Mouse (Mus musculus): ENCODE results near the gene Slc24a1. TPM values are rescaled to one million over a fixed set of nuclear protein-coding genes. Genes with fewer than 3 reads are reported as not detected.

Gene Slc24a1
- polyA plus RNA-seq, 1 experiment: 0.01 TPM

DNA sequence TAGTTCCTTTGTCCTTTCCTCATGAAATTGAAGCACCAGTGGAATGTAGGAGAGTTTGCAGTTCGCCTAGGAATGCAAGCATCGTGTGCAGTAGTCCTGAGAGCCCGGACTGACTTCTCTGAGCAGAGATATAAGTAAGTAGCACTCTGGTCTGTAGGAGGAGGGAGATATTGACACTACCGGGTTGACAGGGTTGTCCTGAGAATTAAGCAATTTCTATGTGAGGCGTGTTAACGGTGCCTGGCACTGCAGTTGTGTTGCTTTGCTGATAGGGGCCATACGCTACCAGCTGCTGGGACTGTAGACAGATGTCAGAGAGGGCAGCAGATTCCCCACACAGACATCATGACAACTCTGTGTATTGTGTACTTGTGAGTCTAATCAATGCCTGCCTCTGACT lies 1.8 kb upstream of the Slc24a1 start:
- Histone ChIP-seq H3K79me2 (ENCODE audit: control insufficient read depth, insufficient read depth) (no peaks in the 10 kb centered on the region), H3K36me3 (ENCODE audit: control insufficient read depth, insufficient read depth) (no peaks in the 10 kb centered on the region), H3ac (ENCODE audit: control insufficient read depth, insufficient read length) (no peak overlapping the region), H3K27me3 (ENCODE audit: control insufficient read depth, insufficient read depth, insufficient read length) (peaks cover 66% of the 10 kb centered on the region), H3K4me3 (no peak overlapping the region), H3K4me2 (ENCODE audit: low read depth) (no peak overlapping the region)
- TF ChIP-seq MYOD1 (IDR thresholded peaks at IDR 0.05; ENCODE audit: control insufficient read depth in 1 of 3, insufficient read length in 2 of 3, low read depth in 2 of 3): no peak
- TF ChIP-seq TCF3 (IDR thresholded peaks at IDR 0.05; ENCODE audit: insufficient read length, low read depth): no peak
- no peak for TF ChIP-seq MAX (IDR thresholded peaks at IDR 0.05; ENCODE audit: low read depth)
- no peak for TF ChIP-seq MYOG (IDR thresholded peaks at IDR 0.05; ENCODE audit: control insufficient read depth in 1 of 3, insufficient read depth in 1 of 3, insufficient read length in 2 of 3, low read depth in 2 of 3)
- TF ChIP-seq POLR2A (IDR thresholded peaks at IDR 0.05; ENCODE audit: insufficient read length, low read depth): no peak

DNA sequence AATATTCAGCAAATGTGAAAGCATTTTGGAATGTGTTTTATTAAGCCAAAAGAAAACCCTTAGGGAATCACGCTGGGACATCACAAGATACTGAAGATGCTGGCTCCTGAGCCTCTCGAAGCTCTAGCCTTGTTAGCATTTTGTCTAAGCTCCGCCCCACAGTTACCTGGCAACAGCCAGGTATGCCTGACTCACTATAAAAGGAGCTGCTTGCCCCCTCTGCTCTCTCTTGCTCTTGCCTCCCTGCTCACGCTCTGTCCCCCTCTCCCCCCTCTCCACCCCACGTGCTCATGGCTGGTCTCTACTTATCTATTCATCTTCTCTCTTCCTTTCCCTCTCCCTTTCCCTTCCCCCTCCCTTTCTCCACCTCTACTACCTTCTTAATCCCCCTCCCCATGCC lies 648 bp upstream of the Slc24a1 start:
- Histone ChIP-seq H3K4me3 (no peak overlapping the region), H3K36me3 (ENCODE audit: control insufficient read depth, insufficient read depth) (no peaks in the 10 kb centered on the region), H3K4me2 (ENCODE audit: low read depth) (no peak overlapping the region), H3K79me2 (ENCODE audit: control insufficient read depth, insufficient read depth) (no peaks in the 10 kb centered on the region), H3K27me3 (ENCODE audit: control insufficient read depth, insufficient read depth, insufficient read length) (peaks cover 77% of the 10 kb centered on the region), H3ac (ENCODE audit: control insufficient read depth, insufficient read length) (no peak overlapping the region)
- TF ChIP-seq MYOD1 (IDR thresholded peaks at IDR 0.05; ENCODE audit: control insufficient read depth in 1 of 3, insufficient read length in 2 of 3, low read depth in 2 of 3) (no peak), POLR2A (IDR thresholded peaks at IDR 0.05; ENCODE audit: insufficient read length, low read depth) (no peak), TCF3 (IDR thresholded peaks at IDR 0.05; ENCODE audit: insufficient read length, low read depth) (no peak), TCF12 (IDR thresholded peaks at IDR 0.05; ENCODE audit: insufficient read depth, poor library complexity, severe bottlenecking) (no peak), SRF (IDR thresholded peaks at IDR 0.05; ENCODE audit: control insufficient read depth, insufficient read length, low read depth) (no peak), USF1 (IDR thresholded peaks at IDR 0.05; ENCODE audit: low read depth) (no peak), MYOG (IDR thresholded peaks at IDR 0.05; ENCODE audit: control insufficient read depth in 1 of 3, insufficient read depth in 1 of 3, insufficient read length in 2 of 3, low read depth in 2 of 3) (no peak), CEBPB (IDR thresholded peaks at IDR 0.05; ENCODE audit: insufficient read depth, poor library complexity, severe bottlenecking) (no peak), POLR2AphosphoS2 (IDR thresholded peaks at IDR 0.05; ENCODE audit: insufficient read length, low read depth) (no peak)

DNA sequence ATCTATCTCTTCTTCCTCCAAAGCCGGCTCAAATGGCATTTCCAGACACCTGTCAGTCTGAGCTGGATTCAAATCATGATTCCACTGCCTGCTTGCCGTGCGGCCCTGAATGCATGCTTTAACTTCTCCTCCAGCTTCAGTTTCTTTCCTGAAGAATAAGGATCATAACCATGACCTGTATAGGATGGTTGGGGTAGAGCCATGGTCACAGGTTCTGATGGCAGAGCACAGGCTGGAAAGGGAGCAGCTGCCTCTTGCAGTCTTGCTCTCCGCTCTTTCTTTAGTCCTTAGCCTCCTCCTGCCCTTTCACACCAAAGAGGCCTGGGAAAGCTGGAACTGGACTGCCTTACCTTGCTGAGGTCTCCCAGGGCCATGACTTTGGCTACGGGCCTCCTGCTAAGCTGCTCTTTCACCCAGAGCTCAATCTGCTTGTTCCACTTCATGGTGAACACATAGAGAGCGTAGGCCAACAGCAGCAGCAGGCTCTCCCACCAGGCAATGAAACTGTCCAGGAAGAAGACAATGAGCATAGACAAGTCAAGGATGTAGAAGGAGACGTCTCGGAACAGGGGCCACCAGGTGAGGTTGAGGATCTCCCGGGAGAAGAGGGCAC lies 3.8 kb downstream of the Slc24a1 start:
- H3K36me3 ChIP-seq (ENCODE audit: control insufficient read depth, insufficient read depth): no peaks in the 10 kb centered on the region
- H3K4me2 ChIP-seq (ENCODE audit: low read depth): no peak overlapping the region
- no peak overlapping the region for H3ac ChIP-seq (ENCODE audit: control insufficient read depth, insufficient read length)
- H3K79me2 ChIP-seq (ENCODE audit: control insufficient read depth, insufficient read depth): no peaks in the 10 kb centered on the region
- TF ChIP-seq MYOG (IDR thresholded peaks at IDR 0.05; ENCODE audit: control insufficient read depth in 1 of 3, insufficient read depth in 1 of 3, insufficient read length in 2 of 3, low read depth in 2 of 3) (no peak), USF1 (IDR thresholded peaks at IDR 0.05; ENCODE audit: low read depth) (no peak), POLR2A (IDR thresholded peaks at IDR 0.05; ENCODE audit: insufficient read length, low read depth) (no peak), REST (IDR thresholded peaks at IDR 0.05; ENCODE audit: insufficient read depth, insufficient read length) (no peak), TCF3 (IDR thresholded peaks at IDR 0.05; ENCODE audit: insufficient read length, low read depth) (no peak), E2F4 (IDR thresholded peaks at IDR 0.05; ENCODE audit: insufficient read depth) (no peak), SRF (IDR thresholded peaks at IDR 0.05; ENCODE audit: control insufficient read depth, insufficient read length, low read depth) (no peak), MAX (IDR thresholded peaks at IDR 0.05; ENCODE audit: low read depth) (no peak), POLR2AphosphoS2 (IDR thresholded peaks at IDR 0.05; ENCODE audit: insufficient read length, low read depth) (no peak), CEBPB (IDR thresholded peaks at IDR 0.05; ENCODE audit: insufficient read depth, poor library complexity, severe bottlenecking) (no peak), MYOD1 (IDR thresholded peaks at IDR 0.05; ENCODE audit: control insufficient read depth in 1 of 3, insufficient read length in 2 of 3, low read depth in 2 of 3) (no peak), TCF12 (IDR thresholded peaks at IDR 0.05; ENCODE audit: insufficient read depth, poor library complexity, severe bottlenecking) (no peak)
- peaks cover 94% of the 10 kb centered on the region for H3K27me3 ChIP-seq (ENCODE audit: control insufficient read depth, insufficient read depth, insufficient read length)
- H3K4me3 ChIP-seq: no peak overlapping the region

DNA sequence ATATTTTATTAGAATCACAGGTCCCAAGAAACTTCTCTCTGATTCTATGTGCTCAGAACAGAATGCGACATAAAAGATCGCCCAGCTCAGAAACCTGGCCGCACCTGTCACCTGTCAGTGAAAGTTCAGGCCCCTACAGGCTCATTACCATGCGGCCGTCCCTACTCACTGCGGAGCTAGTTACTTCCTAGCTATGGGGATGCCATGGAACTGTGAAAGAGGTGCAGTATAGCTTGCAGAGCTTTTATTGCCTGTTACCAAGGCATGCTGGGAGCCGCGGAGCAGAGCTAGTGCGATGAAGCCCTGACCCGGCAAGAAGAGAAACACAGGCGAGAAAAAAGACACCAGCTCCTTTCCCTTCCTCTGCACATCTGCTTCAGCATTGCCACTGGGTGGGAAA lies 7.4 kb downstream of the Slc24a1 start:
- H3K36me3 ChIP-seq (ENCODE audit: control insufficient read depth, insufficient read depth): no peaks in the 10 kb centered on the region
- no peak overlapping the region for H3ac ChIP-seq (ENCODE audit: control insufficient read depth, insufficient read length)
- H3K79me2 ChIP-seq (ENCODE audit: control insufficient read depth, insufficient read depth): no peaks in the 10 kb centered on the region
- no peak for TF ChIP-seq POLR2AphosphoS2 (IDR thresholded peaks at IDR 0.05; ENCODE audit: insufficient read length, low read depth)
- no peak for TF ChIP-seq POLR2A (IDR thresholded peaks at IDR 0.05; ENCODE audit: insufficient read length, low read depth)
- TF ChIP-seq SRF (IDR thresholded peaks at IDR 0.05; ENCODE audit: control insufficient read depth, insufficient read length, low read depth): no peak
- no peak for TF ChIP-seq USF1 (IDR thresholded peaks at IDR 0.05; ENCODE audit: low read depth)
- TF ChIP-seq TCF3 (IDR thresholded peaks at IDR 0.05; ENCODE audit: insufficient read length, low read depth): no peak
- TF ChIP-seq MYOD1 (IDR thresholded peaks at IDR 0.05; ENCODE audit: control insufficient read depth in 1 of 3, insufficient read length in 2 of 3, low read depth in 2 of 3): no peak
- TF ChIP-seq MYOG (IDR thresholded peaks at IDR 0.05; ENCODE audit: control insufficient read depth in 1 of 3, insufficient read depth in 1 of 3, insufficient read length in 2 of 3, low read depth in 2 of 3): no peak
- TF ChIP-seq E2F4 (IDR thresholded peaks at IDR 0.05; ENCODE audit: insufficient read depth): no peak
- no peak for TF ChIP-seq TCF12 (IDR thresholded peaks at IDR 0.05; ENCODE audit: insufficient read depth, poor library complexity, severe bottlenecking)
- TF ChIP-seq MAX (IDR thresholded peaks at IDR 0.05; ENCODE audit: low read depth): no peak
- no peak for TF ChIP-seq REST (IDR thresholded peaks at IDR 0.05; ENCODE audit: insufficient read depth, insufficient read length)
- no peak for TF ChIP-seq CEBPB (IDR thresholded peaks at IDR 0.05; ENCODE audit: insufficient read depth, poor library complexity, severe bottlenecking)
- peaks cover 76% of the 10 kb centered on the region for H3K27me3 ChIP-seq (ENCODE audit: control insufficient read depth, insufficient read depth, insufficient read length)
- no peak overlapping the region for H3K4me3 ChIP-seq
- no peak overlapping the region for H3K4me2 ChIP-seq (ENCODE audit: low read depth)

GRCm38 (mm10) chr9:64941650-64942049 lies 9.8 kb downstream of the Slc24a1 start:
- no peaks in the 10 kb centered on the region for H3K36me3 ChIP-seq (ENCODE audit: control insufficient read depth, insufficient read depth)
- H3ac ChIP-seq (ENCODE audit: control insufficient read depth, insufficient read length): no peak overlapping the region
- no peak overlapping the region for H3K4me3 ChIP-seq
- H3K27me3 ChIP-seq (ENCODE audit: control insufficient read depth, insufficient read depth, insufficient read length): peaks cover 53% of the 10 kb centered on the region
- H3K79me2 ChIP-seq (ENCODE audit: control insufficient read depth, insufficient read depth): no peaks in the 10 kb centered on the region
- no peak overlapping the region for H3K4me2 ChIP-seq (ENCODE audit: low read depth)
- no peak for TF ChIP-seq TCF3 (IDR thresholded peaks at IDR 0.05; ENCODE audit: insufficient read length, low read depth)
- no peak for TF ChIP-seq POLR2A (IDR thresholded peaks at IDR 0.05; ENCODE audit: insufficient read length, low read depth)
- no peak for TF ChIP-seq CEBPB (IDR thresholded peaks at IDR 0.05; ENCODE audit: insufficient read depth, poor library complexity, severe bottlenecking)
- TF ChIP-seq MYOD1 (IDR thresholded peaks at IDR 0.05; ENCODE audit: control insufficient read depth in 1 of 3, insufficient read length in 2 of 3, low read depth in 2 of 3): no peak
- TF ChIP-seq REST (IDR thresholded peaks at IDR 0.05; ENCODE audit: insufficient read depth, insufficient read length): no peak
- no peak for TF ChIP-seq MAX (IDR thresholded peaks at IDR 0.05; ENCODE audit: low read depth)
